Mouse (Mus musculus) CH12.LX (cell line): ENCODE measurements around the gene Mks1. TPM values are rescaled to one million over a fixed set of nuclear protein-coding genes. Genes with fewer than 3 reads are reported as not detected.

Source experiments
- DNase-seq: peaks from one replicate; pipeline ENCODE4 v3.0.0-alpha.2; 2013; ENCODE audit errors: extremely low read depth
- H3K27ac ChIP-seq: 2 replicates; pipeline ENCODE4 v1.5.1; 2012; ENCODE audit warnings: low read depth, mild to moderate bottlenecking, control low read depth, moderate library complexity; ENCODE audit not compliant: insufficient read depth
- H3K27me3 ChIP-seq: replicated peaks from 2 replicates; pipeline ENCODE3; 2012; ENCODE audit warnings: inconsistent platforms
- H3K36me3 ChIP-seq, 2 experiments: replicated peaks in 1 of 2; 2 replicates each; pipeline versions ENCODE3 to v1.6.1; 2012; ENCODE audit warnings: inconsistent platforms in 1 of 2, low read length in 1 of 2, mild to moderate bottlenecking in 1 of 2, mixed read lengths in 1 of 2, moderate library complexity in 1 of 2; ENCODE audit not compliant: control insufficient read depth in 1 of 2, insufficient read depth in 1 of 2
- H3K4me1 ChIP-seq, 2 experiments: 2 replicates each; pipeline ENCODE4 v1.6.1; 2012; ENCODE audit warnings: inconsistent platforms in 1 of 2, moderate library complexity in 1 of 2; ENCODE audit not compliant: insufficient read depth in 2 of 2, control insufficient read depth in 1 of 2
- H3K4me2 ChIP-seq: 2 replicates; pipeline ENCODE4 v1.6.1; 2012; ENCODE audit warnings: low read depth, mild to moderate bottlenecking, control low read depth; ENCODE audit not compliant: poor library complexity, insufficient read depth, severe bottlenecking
- H3K4me3 ChIP-seq, 3 experiments: fragments of 150-350 bp in 1 of 3; sonication (generic) in 1 of 3; replicated peaks in 1 of 3; 2 replicates each; pipeline versions ENCODE3 to v1.5.1; 2011 to 2012; ENCODE audit warnings: low read depth in 2 of 3, low read length in 2 of 3, mild to moderate bottlenecking in 2 of 3, moderate library complexity in 2 of 3, control low read depth in 1 of 3, improper control_type of control experiment in 1 of 3, inconsistent platforms in 1 of 3, mixed read lengths in 1 of 3; ENCODE audit not compliant: poor library complexity in 1 of 3
- H3K79me2 ChIP-seq: replicated peaks from 2 replicates; pipeline ENCODE4 v1.6.1; 2012; ENCODE audit warnings: mild to moderate bottlenecking, moderate library complexity; ENCODE audit not compliant: control insufficient read depth, poor library complexity, insufficient read depth, severe bottlenecking; ENCODE audit errors: extremely low read depth
- H3K9ac ChIP-seq: 2 replicates; pipeline ENCODE4 v1.6.1; 2012; ENCODE audit warnings: low read depth, mild to moderate bottlenecking, control low read depth, moderate library complexity; ENCODE audit not compliant: insufficient read depth
- H3K9me3 ChIP-seq: replicated peaks from 2 replicates; pipeline ENCODE3; 2012; ENCODE audit warnings: low read length, inconsistent platforms, mixed read lengths
- BHLHE40 ChIP-seq: IDR thresholded peaks from 2 replicates; pipeline ENCODE4 v1.6.1; 2011; ENCODE audit warnings: mild to moderate bottlenecking, low read depth, low read length, improper control_type of control experiment
- CHD1 ChIP-seq: IDR thresholded peaks from 2 replicates; pipeline ENCODE4 v1.6.1; 2012; ENCODE audit warnings: low read depth, low read length, improper control_type of control experiment, inconsistent platforms
- CTCF ChIP-seq, 2 experiments: IDR thresholded peaks in 1 of 2; conservative IDR thresholded peaks in 1 of 2; 2 replicates each; pipeline ENCODE4 v1.5.1; 2011 to 2012; ENCODE audit warnings: low read depth in 2 of 2, low read length in 2 of 2, improper control_type of control experiment in 1 of 2, inconsistent platforms in 1 of 2, mild to moderate bottlenecking in 1 of 2, moderate library complexity in 1 of 2
- E2F4 ChIP-seq: IDR thresholded peaks from 2 replicates; pipeline ENCODE4 v1.6.1; 2011; ENCODE audit warnings: low read depth, low read length, improper control_type of control experiment; ENCODE audit not compliant: insufficient replicate concordance
- ELF1 ChIP-seq: IDR thresholded peaks from 2 replicates; pipeline ENCODE4 v1.6.1; 2014; ENCODE audit warnings: low read depth, mild to moderate bottlenecking, inconsistent platforms, low read length, improper control_type of control experiment
- EP300 ChIP-seq: IDR thresholded peaks from 2 replicates; pipeline ENCODE4 v1.6.1; 2011; ENCODE audit warnings: low read length, improper control_type of control experiment
- ETS1 ChIP-seq: conservative IDR thresholded peaks from 2 replicates; pipeline ENCODE4 v1.6.1; 2012; ENCODE audit warnings: low read depth, mild to moderate bottlenecking, inconsistent platforms, low read length, improper control_type of control experiment, moderate library complexity
- GABPA ChIP-seq: IDR thresholded peaks from 2 replicates; pipeline ENCODE4 v1.6.1; 2012; ENCODE audit warnings: low read depth, low read length, improper control_type of control experiment, inconsistent platforms; ENCODE audit not compliant: insufficient replicate concordance
- HCFC1 ChIP-seq: IDR thresholded peaks from 2 replicates; pipeline ENCODE4 v1.6.1; 2012; ENCODE audit warnings: low read depth, mild to moderate bottlenecking, inconsistent platforms, low read length, improper control_type of control experiment
- JUN ChIP-seq: IDR thresholded peaks from 2 replicates; pipeline ENCODE4 v1.6.1; 2011; ENCODE audit warnings: low read depth, mild to moderate bottlenecking, low read length, improper control_type of control experiment, moderate library complexity; ENCODE audit not compliant: insufficient read depth
- JUND ChIP-seq: conservative IDR thresholded peaks from 2 replicates; pipeline ENCODE4 v1.6.1; 2011; ENCODE audit warnings: low read depth, low read length, improper control_type of control experiment
- KAT2A ChIP-seq: IDR thresholded peaks from 2 replicates; pipeline ENCODE4 v1.6.1; 2012; ENCODE audit warnings: low read length, improper control_type of control experiment, inconsistent platforms; ENCODE audit not compliant: insufficient replicate concordance
- MAFK ChIP-seq: IDR thresholded peaks from 2 replicates; pipeline ENCODE4 v1.6.1; 2011; ENCODE audit warnings: low read length, improper control_type of control experiment; ENCODE audit not compliant: insufficient replicate concordance
- MAX ChIP-seq: IDR thresholded peaks from 2 replicates; pipeline ENCODE4 v1.6.1; 2011; ENCODE audit warnings: low read length, improper control_type of control experiment
- MEF2A ChIP-seq: IDR thresholded peaks from 2 replicates; pipeline ENCODE4 v1.6.1; 2014; ENCODE audit warnings: low read depth, mild to moderate bottlenecking, inconsistent platforms, low read length, improper control_type of control experiment, borderline replicate concordance
- MYC ChIP-seq: IDR thresholded peaks from 2 replicates; pipeline ENCODE4 v1.6.1; 2011; ENCODE audit warnings: low read depth, mild to moderate bottlenecking, improper control_type of control experiment, low read length
- NELFE ChIP-seq: IDR thresholded peaks from 2 replicates; pipeline ENCODE4 v1.6.1; 2011; ENCODE audit warnings: low read depth, low read length, improper control_type of control experiment
- NRF1 ChIP-seq: IDR thresholded peaks from 2 replicates; pipeline ENCODE4 v1.6.1; 2014; ENCODE audit warnings: low read depth, mild to moderate bottlenecking, inconsistent platforms, low read length, improper control_type of control experiment, moderate library complexity
- PAX5 ChIP-seq: IDR thresholded peaks from 2 replicates; pipeline ENCODE4 v1.6.1; 2012; ENCODE audit warnings: low read length, inconsistent platforms, mixed read lengths
- POLR2A ChIP-seq: IDR thresholded peaks from 2 replicates; pipeline ENCODE4 v1.6.1; 2011; ENCODE audit warnings: low read depth, mild to moderate bottlenecking, improper control_type of control experiment, low read length
- RAD21 ChIP-seq: IDR thresholded peaks from 2 replicates; pipeline ENCODE4 v1.6.1; 2011; ENCODE audit warnings: low read depth, mild to moderate bottlenecking, low read length, improper control_type of control experiment, moderate library complexity
- RCOR1 ChIP-seq: conservative IDR thresholded peaks from 2 replicates; pipeline ENCODE4 v1.6.1; 2012; ENCODE audit warnings: low read depth, mild to moderate bottlenecking, inconsistent platforms, low read length, improper control_type of control experiment
- SIN3A ChIP-seq: IDR thresholded peaks from 2 replicates; pipeline ENCODE4 v1.6.1; 2012; ENCODE audit warnings: low read length, improper control_type of control experiment, inconsistent platforms
- SMC3 ChIP-seq: IDR thresholded peaks from 2 replicates; pipeline ENCODE4 v1.6.1; 2011; ENCODE audit warnings: low read depth, low read length, improper control_type of control experiment
- TBP ChIP-seq: conservative IDR thresholded peaks from 2 replicates; pipeline ENCODE4 v1.6.1; 2011; ENCODE audit warnings: low read depth, low read length, improper control_type of control experiment
- TCF12 ChIP-seq: IDR thresholded peaks from 2 replicates; pipeline ENCODE4 v1.6.1; 2014; ENCODE audit warnings: low read depth, mild to moderate bottlenecking, inconsistent platforms, low read length, improper control_type of control experiment
- UBTF ChIP-seq: IDR thresholded peaks from 2 replicates; pipeline ENCODE4 v1.6.1; 2012; ENCODE audit warnings: low read depth, mild to moderate bottlenecking, inconsistent platforms, low read length, improper control_type of control experiment, moderate library complexity
- USF1 ChIP-seq: IDR thresholded peaks from 2 replicates; pipeline ENCODE4 v1.6.1; 2014; ENCODE audit warnings: low read depth, mild to moderate bottlenecking, inconsistent platforms, low read length, improper control_type of control experiment
- USF2 ChIP-seq: conservative IDR thresholded peaks from 2 replicates; pipeline ENCODE4 v1.6.1; 2011; ENCODE audit warnings: low read depth, low read length, improper control_type of control experiment
- ZC3H11A ChIP-seq: IDR thresholded peaks from 2 replicates; pipeline ENCODE4 v1.6.1; 2012; ENCODE audit warnings: low read depth, mild to moderate bottlenecking, inconsistent platforms, low read length, improper control_type of control experiment
- ZKSCAN1 ChIP-seq: IDR thresholded peaks from 2 replicates; pipeline ENCODE4 v1.6.1; 2012; ENCODE audit warnings: low read depth, inconsistent platforms, low read length, improper control_type of control experiment, borderline replicate concordance
- ZMIZ1 ChIP-seq: IDR thresholded peaks from 2 replicates; pipeline ENCODE4 v1.6.1; 2012; ENCODE audit warnings: low read depth, mild to moderate bottlenecking, inconsistent platforms, low read length, improper control_type of control experiment
- ZNF384 ChIP-seq: IDR thresholded peaks from 2 replicates; pipeline ENCODE4 v1.6.1; 2012; ENCODE audit warnings: low read depth, low read length, improper control_type of control experiment, inconsistent platforms
- dilution Hi-C: fragments of 300-500 bp; cut with MboI; formaldehyde crosslinking; loops from 2 replicates; pipeline ENCODE4 v1.14.3; 2020; ENCODE audit warnings: low sequenced_read_pairs; ENCODE audit not compliant: extremely low pct_unique_long_range_greater_than_20kb, extremely low pct_ligation_motif_present
- in situ Hi-C: fragments of 300-500 bp; cut with MboI; formaldehyde crosslinking; loops from 3 replicates; pipeline ENCODE4 v1.14.3; 2019; ENCODE audit warnings: low sequenced_read_pairs, low pct_ligation_motif_present, low pct_unique_long_range_greater_than_20kb, mixed read lengths
- polyA plus RNA-seq: library from polyadenylated mRNA; unstranded; fragments of >175 nt; gene quantifications from 2 replicates; pipeline ENCODE4 v1.2.1, GENCODE M21; 2012; ENCODE audit warnings: low read depth; ENCODE audit not compliant: insufficient read length
- total RNA-seq, 2 experiments: library from RNA; depleted of rRNA; stranded (reverse); fragments of 300-350 nt in 1 of 2; fragments of >200 nt in 1 of 2; gene quantifications; 2 replicates each; pipeline ENCODE4 v1.2.3; 2012 to 2014

The Mks1 gene
- total and polyA plus RNA-seq, 3 experiments: 20.4 to 26.3 (median 24.4) TPM

- DNase-seq: no peak
- Histone ChIP-seq H3K4me1 (no peaks in the 10 kb centered on the region), H3K9me3 (no peaks in the 10 kb centered on the region), H3K79me2 (no peaks in the 10 kb centered on the region), H3K4me3 (no peak within 1 kb of the TSS), H3K27ac (no peak within 1 kb of the TSS), H3K4me2 (no peak within 1 kb of the TSS), H3K36me3 (no peaks in the 10 kb centered on the region), H3K27me3 (peaks cover 6% of the 10 kb centered on the region), H3K9ac (no peak within 1 kb of the TSS)
- dilution Hi-C loops: no loop called here
- TF ChIP-seq NELFE (no peak), HCFC1 (no peak), ZNF384 (no peak), RCOR1 (no peak)
- in situ Hi-C loops: no loop called here
Measured at GRCm38 (mm10) chr11:87828239-87828900, 24.6 kb upstream of the Mks1 start, which contains the start of gene Lpo. TSS of gene Lpo (minus strand) at chr11:87828289.

- DNase-seq: peak; percentile 76
- TF ChIP-seq SMC3: no peak
- no peak for TF ChIP-seq CTCF (conservative IDR thresholded peaks at IDR 0.05 in 1 of 2, IDR thresholded peaks at IDR 0.05 in 1 of 2; ENCODE audit: low read depth in 2 of 2, low read length in 2 of 2)
- no peak for TF ChIP-seq USF1
- TF ChIP-seq NRF1: no peak
- no peak for TF ChIP-seq USF2
- TF ChIP-seq EP300: peak; percentile 86
- TF ChIP-seq ETS1: peak; percentile 78
- peak; percentile 39; the same call in 1 of the 2 replicates for TF ChIP-seq MAX
- TF ChIP-seq JUN: peak; percentile 66; the same call in 1 of the 2 replicates
- no peak for TF ChIP-seq CHD1
- TF ChIP-seq ZKSCAN1: no peak
- TF ChIP-seq ZMIZ1: no peak
- TF ChIP-seq ZC3H11A: no peak
- TF ChIP-seq E2F4: no peak
- TF ChIP-seq TBP: no peak
- no peak for TF ChIP-seq PAX5
- no peak for TF ChIP-seq RAD21
- peak; percentile 43; the same call in 1 of the 2 replicates for TF ChIP-seq ELF1
- TF ChIP-seq BHLHE40: peak; percentile 47; the same call in 1 of the 2 replicates
- peak; percentile 74 for TF ChIP-seq JUND
- peak; percentile 42; the same call in 1 of the 2 replicates for TF ChIP-seq MEF2A
- TF ChIP-seq MYC: 0 out of 2 replicates have a peak, but pooled peaks have one; percentile 24
- TF ChIP-seq GABPA: no peak
- TF ChIP-seq POLR2A: no peak
- TF ChIP-seq ZNF384: no peak
- TF ChIP-seq UBTF: no peak
- no peak for TF ChIP-seq KAT2A
- no peak; the same call in 1 of the 2 replicates for TF ChIP-seq SIN3A
- no peak for TF ChIP-seq MAFK
- TF ChIP-seq TCF12: peak; percentile 51; the same call in 1 of the 2 replicates
Measured at GRCm38 (mm10) chr11:87840676-87841075, 12.3 kb upstream of the Mks1 start.

More at GRCm38 (mm10) chr11:87840676-87841075, 12.3 kb upstream of the Mks1 start:
- no peak overlapping the region for H3K4me3 ChIP-seq
- no peaks in the 10 kb centered on the region for H3K9me3 ChIP-seq
- peak overlapping the region; percentile 18 for H3K4me2 ChIP-seq
- dilution Hi-C loops: no loop called here
- no peaks in the 10 kb centered on the region for H3K79me2 ChIP-seq
- H3K27me3 ChIP-seq: no peaks in the 10 kb centered on the region
- no peak overlapping the region for H3K9ac ChIP-seq
- peaks cover 9 to 30% of the 10 kb centered on the region in 2 experiments for H3K4me1 ChIP-seq
- no peaks in the 10 kb centered on the region for H3K36me3 ChIP-seq
- in situ Hi-C loops: no loop called here
- no peak overlapping the region for H3K27ac ChIP-seq
